Mouse (Mus musculus) heart, embryonic 11.5 days (tissue): ENCODE data around the gene Vcam1. TPM values are rescaled to one million over a fixed set of nuclear protein-coding genes. Genes with fewer than 3 reads are reported as not detected.

Experiments
- polyA plus RNA-seq: library from polyadenylated mRNA; unstranded; fragments of >200 nt; fragmentation: Nextera tagmentation; extraction: Ambion mirVana; gene quantifications from 2 replicates; pipeline ENCODE4 v1.2.1, GENCODE M21; 2014

The Vcam1 gene
- polyA plus RNA-seq, 1 experiment from 2014 or later: 60.9 TPM

Other genes starting within 250 kb of the Vcam1 start
- gene Dph5, start 241.9 kb downstream of the Vcam1 start, polyA plus RNA-seq: 20.0 and 22.0 TPM in 2 replicates
- gene Slc30a7, start 122.3 kb downstream of the Vcam1 start, polyA plus RNA-seq: 19.8 and 28.7 TPM in 2 replicates
- 19.2 and 21.1 TPM in 2 replicates for gene Extl2, start 122.2 kb downstream of the Vcam1 start, polyA plus RNA-seq
- 0.11 and 0.34 TPM in 2 replicates for gene Gpr88, start 123.8 kb upstream of the Vcam1 start, polyA plus RNA-seq